Mouse (Mus musculus): Measurements from ENCODE around the gene 1700013G24Rik. TPM values are rescaled to one million over a fixed set of nuclear protein-coding genes. Genes with fewer than 3 reads are reported as not detected.
A peak's percentile ranks its signal among the peaks of the same experiment; 100 is the strongest.

Gene 1700013G24Rik
- polyA plus RNA-seq, 1 experiment from 2014 or later, result 0.23 TPM

- no peak for ATAC-seq (ENCODE audit: insufficient number of reproducible peaks, low FRiP score, low TSS enrichment, low read depth)
- Histone ChIP-seq H3K4me1 (peaks cover 16% of the 10 kb centered on the region), H3K27ac (no peak overlapping the region), H3K4me2 (no peak overlapping the region), H3K9ac (no peak overlapping the region), H3K9me3 (no peaks in the 10 kb centered on the region), H3K27me3 (no peaks in the 10 kb centered on the region), H3K36me3 (no peaks in the 10 kb centered on the region), H3K4me3 (no peak overlapping the region)
- WGBS, result 26% methylated on average over 5 of the region's 5 CpGs
Observed at GRCm38 (mm10) chr4:137443625-137444024, 9.5 kb upstream of the 1700013G24Rik start.

- H3K4me3 ChIP-seq, result no peak overlapping the region
- H3K36me3 ChIP-seq, result no peaks in the 10 kb centered on the region
- ATAC-seq (ENCODE audit: insufficient number of reproducible peaks, low FRiP score, low TSS enrichment, low read depth), result no peak
- no peak overlapping the region for H3K27ac ChIP-seq
- no peak overlapping the region for H3K9ac ChIP-seq
- peaks cover 23% of the 10 kb centered on the region for H3K4me1 ChIP-seq
- WGBS, result 87% methylated on average over 4 of the region's 4 CpGs
- no peak overlapping the region for H3K4me2 ChIP-seq
- H3K9me3 ChIP-seq, result no peaks in the 10 kb centered on the region
- no peaks in the 10 kb centered on the region for H3K27me3 ChIP-seq
Observed at GRCm38 (mm10) chr4:137445881-137446280, 7.2 kb upstream of the 1700013G24Rik start.

GRCm38 (mm10) chr4:137447363-137448196, 5.5 kb upstream of the 1700013G24Rik start:
- no peaks in the 10 kb centered on the region for H3K27me3 ChIP-seq
- ATAC-seq (ENCODE audit: insufficient number of reproducible peaks, low FRiP score, low TSS enrichment, low read depth), result no peak
- WGBS, result 49% methylated on average over 7 of the region's 7 CpGs
- no peak overlapping the region for H3K4me3 ChIP-seq
- peaks cover 24% of the 10 kb centered on the region for H3K4me1 ChIP-seq
- H3K9me3 ChIP-seq, result no peaks in the 10 kb centered on the region
- no peak overlapping the region for H3K9ac ChIP-seq
- H3K4me2 ChIP-seq, result no peak overlapping the region
- no peaks in the 10 kb centered on the region for H3K36me3 ChIP-seq
- peak overlapping the region; percentile 12 for H3K27ac ChIP-seq

GRCm38 (mm10) chr4:137448197-137448596, 4.9 kb upstream of the 1700013G24Rik start:
- Histone ChIP-seq H3K27ac (peak overlapping the region; percentile 12), H3K9me3 (no peaks in the 10 kb centered on the region), H3K27me3 (no peaks in the 10 kb centered on the region), H3K9ac (no peak overlapping the region), H3K4me2 (no peak overlapping the region), H3K4me1 (peaks cover 26% of the 10 kb centered on the region), H3K4me3 (no peak overlapping the region), H3K36me3 (no peaks in the 10 kb centered on the region)
- 8% methylated on average over 6 of the region's 6 CpGs for WGBS
- ATAC-seq (ENCODE audit: insufficient number of reproducible peaks, low FRiP score, low TSS enrichment, low read depth), result peak; percentile 66

- H3K27ac ChIP-seq, result peak overlapping the region; percentile 12; the same call in 1 of the 2 replicates
- no peaks in the 10 kb centered on the region for H3K36me3 ChIP-seq
- H3K4me2 ChIP-seq, result no peak overlapping the region
- H3K27me3 ChIP-seq, result no peaks in the 10 kb centered on the region
- no peak for ATAC-seq (ENCODE audit: insufficient number of reproducible peaks, low FRiP score, low TSS enrichment, low read depth)
- no peak overlapping the region for H3K4me3 ChIP-seq
- no peaks in the 10 kb centered on the region for H3K9me3 ChIP-seq
- peaks cover 26% of the 10 kb centered on the region for H3K4me1 ChIP-seq
- no peak overlapping the region for H3K9ac ChIP-seq
- WGBS, result 37% methylated on average over 2 of the region's 2 CpGs
Observed at GRCm38 (mm10) chr4:137448641-137449040, 4.4 kb upstream of the 1700013G24Rik start.

GRCm38 (mm10) chr4:137449132-137449531, 4.0 kb upstream of the 1700013G24Rik start:
- Histone ChIP-seq H3K27me3 (no peaks in the 10 kb centered on the region), H3K4me2 (no peak overlapping the region), H3K9ac (no peak overlapping the region), H3K36me3 (no peaks in the 10 kb centered on the region), H3K4me1 (peaks cover 23% of the 10 kb centered on the region), H3K9me3 (no peaks in the 10 kb centered on the region), H3K27ac (peak overlapping the region; percentile 12; the same call in 1 of the 2 replicates), H3K4me3 (no peak overlapping the region)
- 57% methylated on average over 2 of the region's 2 CpGs for WGBS
- no peak for ATAC-seq (ENCODE audit: insufficient number of reproducible peaks, low FRiP score, low TSS enrichment, low read depth)

- 76% methylated on average over 10 of the region's 10 CpGs for whole genome bisulfite sequencing
- Histone ChIP-seq H3K9ac (no peak overlapping the region), H3K9me3 (no peaks in the 10 kb centered on the region)
Observed at GRCm38 (mm10) chr4:137449715-137450114, 3.4 kb upstream of the 1700013G24Rik start.

GRCm38 (mm10) chr4:137452190-137452589, 894 bp upstream of the 1700013G24Rik start:
- H3K4me1 ChIP-seq, result peaks cover 23% of the 10 kb centered on the region
- no peak overlapping the region for H3K27ac ChIP-seq
- ATAC-seq (ENCODE audit: insufficient number of reproducible peaks, low FRiP score, low TSS enrichment, low read depth), result no peak
- 88% methylated on average over 6 of the region's 6 CpGs for WGBS
- no peaks in the 10 kb centered on the region for H3K9me3 ChIP-seq
- no peak overlapping the region for H3K4me3 ChIP-seq
- H3K9ac ChIP-seq, result no peak overlapping the region
- no peaks in the 10 kb centered on the region for H3K36me3 ChIP-seq
- H3K4me2 ChIP-seq, result no peak overlapping the region
- H3K27me3 ChIP-seq, result no peaks in the 10 kb centered on the region

More at GRCm38 (mm10) chr4:137449715-137450114, 3.4 kb upstream of the 1700013G24Rik start:
- H3K4me3 ChIP-seq, result no peak overlapping the region
- peak overlapping the region; percentile 12; the same call in 1 of the 2 replicates for H3K27ac ChIP-seq
- ATAC-seq (ENCODE audit: insufficient number of reproducible peaks, low FRiP score, low TSS enrichment, low read depth), result no peak
- H3K4me2 ChIP-seq, result no peak overlapping the region
- peaks cover 23% of the 10 kb centered on the region for H3K4me1 ChIP-seq
- H3K36me3 ChIP-seq, result no peaks in the 10 kb centered on the region
- no peaks in the 10 kb centered on the region for H3K27me3 ChIP-seq

- ATAC-seq (ENCODE audit: insufficient number of reproducible peaks, low FRiP score, low TSS enrichment, low read depth), result no peak
- 91% methylated on average over 14 of the region's 14 CpGs for WGBS
- H3K9ac ChIP-seq, result no peak overlapping the region
- no peaks in the 10 kb centered on the region for H3K9me3 ChIP-seq
- H3K4me3 ChIP-seq, result no peak overlapping the region
- H3K4me1 ChIP-seq, result peaks cover 6% of the 10 kb centered on the region; the same call in 1 of the 2 replicates
- H3K27me3 ChIP-seq, result no peaks in the 10 kb centered on the region
- no peak overlapping the region for H3K27ac ChIP-seq
- no peaks in the 10 kb centered on the region for H3K36me3 ChIP-seq
- no peak overlapping the region for H3K4me2 ChIP-seq
Observed at GRCm38 (mm10) chr4:137454582-137454981, 1.5 kb downstream of the 1700013G24Rik start.

- no peaks in the 10 kb centered on the region for H3K36me3 ChIP-seq
- H3K4me2 ChIP-seq, result no peak overlapping the region
- no peak overlapping the region for H3K27ac ChIP-seq
- H3K27me3 ChIP-seq, result no peaks in the 10 kb centered on the region
- WGBS, result 70% methylated on average over 12 of the region's 12 CpGs
- H3K9me3 ChIP-seq, result no peaks in the 10 kb centered on the region
- no peak overlapping the region for H3K4me3 ChIP-seq
- peaks cover 6% of the 10 kb centered on the region; the same call in 1 of the 2 replicates for H3K4me1 ChIP-seq
- no peak for ATAC-seq (ENCODE audit: insufficient number of reproducible peaks, low FRiP score, low TSS enrichment, low read depth)
- H3K9ac ChIP-seq, result no peak overlapping the region
Observed at GRCm38 (mm10) chr4:137456581-137456980, 3.5 kb downstream of the 1700013G24Rik start.

- no peak for ATAC-seq (ENCODE audit: insufficient number of reproducible peaks, low FRiP score, low TSS enrichment, low read depth)
- no peaks in the 10 kb centered on the region for H3K27me3 ChIP-seq
- 86% methylated on average over 4 of the region's 4 CpGs for WGBS
Observed at GRCm38 (mm10) chr4:137457292-137457691, 4.2 kb downstream of the 1700013G24Rik start.

GRCm38 (mm10) chr4:137458310-137458709, 5.2 kb downstream of the 1700013G24Rik start:
- no peak for ATAC-seq (ENCODE audit: insufficient number of reproducible peaks, low FRiP score, low TSS enrichment, low read depth)
- 64% methylated on average over 9 of the region's 9 CpGs for WGBS

More at GRCm38 (mm10) chr4:137457292-137457691, 4.2 kb downstream of the 1700013G24Rik start:
- no peak overlapping the region for H3K27ac ChIP-seq
- no peaks in the 10 kb centered on the region for H3K36me3 ChIP-seq
- H3K4me1 ChIP-seq, result peaks cover 6% of the 10 kb centered on the region; the same call in 1 of the 2 replicates
- H3K9ac ChIP-seq, result no peak overlapping the region
- no peak overlapping the region for H3K4me2 ChIP-seq
- no peaks in the 10 kb centered on the region for H3K9me3 ChIP-seq
- H3K4me3 ChIP-seq, result no peak overlapping the region

More at GRCm38 (mm10) chr4:137458310-137458709, 5.2 kb downstream of the 1700013G24Rik start:
- H3K4me3 ChIP-seq, result no peak overlapping the region
- H3K27me3 ChIP-seq, result no peaks in the 10 kb centered on the region
- no peak overlapping the region for H3K4me2 ChIP-seq
- peaks cover 8% of the 10 kb centered on the region; the same call in 1 of the 2 replicates for H3K4me1 ChIP-seq
- no peaks in the 10 kb centered on the region for H3K36me3 ChIP-seq
- no peak overlapping the region for H3K9ac ChIP-seq
- H3K9me3 ChIP-seq, result no peaks in the 10 kb centered on the region
- no peak overlapping the region for H3K27ac ChIP-seq

Data from limb, embryonic 15.5 days (tissue).